Mouse (Mus musculus) C2C12 (cell line): ENCODE results near the gene Gm20388. TPM values are rescaled to one million over a fixed set of nuclear protein-coding genes. Genes with fewer than 3 reads are reported as not detected.

Experiments
- H3K27me3 ChIP-seq: one replicate; pipeline ENCODE4 v1.6.1; 2011; ENCODE audit not compliant: control insufficient read depth, insufficient read depth, insufficient read length
- H3K36me3 ChIP-seq: one replicate; pipeline ENCODE4 v1.6.1; 2011; ENCODE audit not compliant: control insufficient read depth, insufficient read depth
- H3K4me3 ChIP-seq: one replicate; pipeline ENCODE4 v1.5.1; 2011; ENCODE audit warnings: mild to moderate bottlenecking, control low read depth; ENCODE audit not compliant: poor library complexity, insufficient read depth, severe bottlenecking
- H3K79me2 ChIP-seq: one replicate; pipeline ENCODE4 v1.6.1; 2011; ENCODE audit not compliant: control insufficient read depth, insufficient read depth
- H3K79me3 ChIP-seq: one replicate; pipeline ENCODE4 v1.6.1; 2011; ENCODE audit warnings: low read depth, control low read depth
- H3ac ChIP-seq: one replicate; pipeline ENCODE3; 2011; ENCODE audit warnings: low read depth; ENCODE audit not compliant: control insufficient read depth, insufficient read length
- CEBPB ChIP-seq: IDR thresholded peaks from one replicate; pipeline ENCODE4 v1.6.1; 2011; ENCODE audit warnings: low read depth, mild to moderate bottlenecking, control low read depth, moderate library complexity
- CTCF ChIP-seq: IDR thresholded peaks from one replicate; pipeline ENCODE4 v1.5.1; 2011; ENCODE audit not compliant: control insufficient read depth, insufficient read depth, insufficient read length
- FOSL1 ChIP-seq: IDR thresholded peaks from one replicate; pipeline ENCODE4 v1.8.0; 2011; ENCODE audit warnings: mild to moderate bottlenecking, low read length; ENCODE audit not compliant: poor library complexity, insufficient read depth, severe bottlenecking
- MAX ChIP-seq: IDR thresholded peaks from one replicate; pipeline ENCODE4 v1.6.1; 2011; ENCODE audit warnings: mild to moderate bottlenecking, control low read depth
- MYOD1 ChIP-seq: IDR thresholded peaks from one replicate; pipeline ENCODE4 v1.6.1; 2011; ENCODE audit warnings: low read depth; ENCODE audit not compliant: control insufficient read depth, insufficient read length
- MYOG ChIP-seq: IDR thresholded peaks from one replicate; pipeline ENCODE4 v1.6.1; 2011; ENCODE audit not compliant: control insufficient read depth, insufficient read length; ENCODE audit errors: extremely low read depth
- USF1 ChIP-seq: IDR thresholded peaks from one replicate; pipeline ENCODE4 v1.6.1; 2011; ENCODE audit warnings: low read depth, mild to moderate bottlenecking, control low read depth, moderate library complexity
- polyA plus RNA-seq: library from polyadenylated mRNA; unstranded; fragments of >200 nt; fragmentation: generic; extraction: Trizol; gene quantifications from one replicate; pipeline ENCODE4 v1.2.1, GENCODE M21; 2012; ENCODE audit warnings: missing spikeins

Gm20388 gene
- polyA plus RNA-seq, 1 experiment: 15.0 TPM

DNA sequence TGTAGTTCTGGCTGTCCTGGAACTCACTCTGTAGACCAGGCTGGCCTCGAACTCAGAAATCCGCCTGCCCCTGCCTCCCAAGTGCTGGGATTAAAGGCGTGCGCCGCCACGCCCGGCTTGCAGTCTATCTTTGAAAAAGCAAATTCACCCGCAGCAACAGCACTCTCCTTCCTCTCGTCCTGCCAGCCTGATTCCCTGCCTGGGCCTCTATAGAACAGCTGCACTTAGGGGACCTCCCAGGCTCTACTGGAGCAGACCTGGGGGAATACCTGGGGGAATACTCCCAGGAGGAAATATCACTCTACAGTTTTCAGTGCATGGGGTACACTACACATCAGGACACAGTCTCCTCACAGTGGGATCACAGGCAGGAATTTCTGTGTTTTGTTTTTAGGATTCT is 1938.7 kb downstream of the Gm20388 start:
- Histone ChIP-seq H3K79me3 (no peaks in the 10 kb centered on the region), H3K4me3 (no peak overlapping the region), H3K27me3 (no peaks in the 10 kb centered on the region), H3K79me2 (no peaks in the 10 kb centered on the region), H3K36me3 (no peaks in the 10 kb centered on the region), H3ac (no peak overlapping the region)
- TF ChIP-seq CTCF: no peak
- no peak for TF ChIP-seq MAX
- no peak for TF ChIP-seq MYOD1
- TF ChIP-seq MYOG: no peak
- TF ChIP-seq USF1: no peak
- TF ChIP-seq FOSL1: no peak
- TF ChIP-seq CEBPB: no peak

DNA sequence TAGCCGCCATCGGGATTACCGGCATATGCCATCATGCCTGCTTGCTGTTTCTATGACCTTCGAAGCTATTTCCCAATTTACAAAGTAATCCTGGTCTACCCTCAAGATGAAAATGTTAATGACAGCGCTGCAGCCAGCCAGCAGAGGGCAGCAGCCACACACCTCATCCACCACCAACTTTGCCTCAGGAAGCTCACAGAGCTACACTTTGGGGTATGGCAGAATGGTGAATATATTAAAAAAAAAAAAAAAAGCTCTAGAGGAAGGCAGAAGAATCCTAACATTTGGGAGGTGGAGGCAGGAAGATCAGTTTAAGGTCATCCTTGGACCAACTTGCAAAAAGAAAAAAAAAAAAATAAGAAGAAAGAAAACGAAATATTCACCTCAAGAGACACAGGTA is 1939.4 kb downstream of the Gm20388 start:
- Histone ChIP-seq H3K4me3 (no peak overlapping the region), H3K36me3 (no peaks in the 10 kb centered on the region), H3K79me2 (no peaks in the 10 kb centered on the region), H3K27me3 (no peaks in the 10 kb centered on the region), H3ac (no peak overlapping the region), H3K79me3 (no peaks in the 10 kb centered on the region)
- TF ChIP-seq MYOD1 (no peak), FOSL1 (no peak), CTCF (peak; percentile 58), MAX (no peak), CEBPB (no peak)

DNA sequence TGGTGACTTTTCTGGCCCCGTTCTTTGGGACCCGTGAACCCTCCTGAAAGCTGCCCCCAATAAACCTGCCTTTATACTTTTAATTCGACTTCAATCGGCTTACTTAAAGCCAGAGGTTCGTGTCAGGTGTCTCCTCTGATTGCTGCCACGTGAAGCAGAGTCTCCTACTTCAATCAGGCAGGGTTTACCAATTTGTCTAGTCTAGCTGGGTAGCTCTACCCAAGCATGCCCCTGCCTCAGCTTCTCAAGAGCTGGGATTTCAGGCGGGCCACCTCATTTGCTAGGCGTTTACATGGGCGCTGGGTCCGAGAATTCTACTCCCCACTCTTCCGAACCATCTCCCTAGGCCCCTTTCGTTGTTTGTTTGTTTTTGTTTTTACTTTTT is 1939.8 kb downstream of the Gm20388 start:
- H3K36me3 ChIP-seq: no peaks in the 10 kb centered on the region
- no peaks in the 10 kb centered on the region for H3K79me3 ChIP-seq
- no peak overlapping the region for H3ac ChIP-seq
- H3K4me3 ChIP-seq: no peak overlapping the region
- no peaks in the 10 kb centered on the region for H3K27me3 ChIP-seq
- TF ChIP-seq CTCF: no peak
- no peak for TF ChIP-seq MYOD1
- TF ChIP-seq MYOG: no peak
- TF ChIP-seq FOSL1: no peak
- no peak for TF ChIP-seq MAX
- TF ChIP-seq CEBPB: no peak
- no peak for TF ChIP-seq USF1
- no peaks in the 10 kb centered on the region for H3K79me2 ChIP-seq

DNA sequence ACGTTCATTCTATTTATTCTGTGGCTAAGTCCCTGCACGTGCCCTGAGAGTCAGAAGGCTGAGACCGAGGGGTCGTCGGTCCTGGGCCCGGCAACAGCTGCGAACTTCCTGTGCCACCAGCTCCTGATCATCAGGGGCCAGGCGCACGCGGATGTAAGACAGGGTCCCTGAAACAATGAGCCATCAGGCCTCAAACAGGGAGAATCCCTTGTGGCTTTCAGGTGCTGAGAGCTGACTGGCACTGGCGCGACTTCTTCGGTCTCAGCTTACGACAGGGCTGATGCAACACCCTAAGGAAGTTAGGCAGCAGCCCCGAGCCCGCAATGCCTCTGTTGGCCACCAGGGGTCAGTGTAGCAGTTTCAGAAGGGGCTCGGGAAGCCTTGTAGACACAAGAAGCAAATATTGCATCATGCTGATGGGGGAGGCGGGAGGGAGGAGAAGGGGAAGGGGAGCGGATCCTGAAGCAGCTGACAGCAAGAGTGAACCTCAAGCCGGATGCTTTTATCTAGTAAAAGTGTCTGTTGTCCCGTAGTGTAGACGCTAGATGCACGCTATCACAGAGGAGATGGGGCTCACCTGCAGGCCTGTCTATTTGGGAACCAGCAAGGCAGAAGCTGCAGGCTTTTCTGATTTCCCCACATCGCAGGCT is 1940.3 kb downstream of the Gm20388 start:
- no peaks in the 10 kb centered on the region for H3K79me3 ChIP-seq
- no peaks in the 10 kb centered on the region for H3K36me3 ChIP-seq
- TF ChIP-seq MAX: peak; percentile 65
- TF ChIP-seq CTCF: peak; percentile 89
- TF ChIP-seq MYOD1: no peak
- no peak for TF ChIP-seq USF1
- no peak for TF ChIP-seq MYOG
- no peak for TF ChIP-seq FOSL1
- peak; percentile 94 for TF ChIP-seq CEBPB
- H3ac ChIP-seq: peak overlapping the region; percentile 70
- no peaks in the 10 kb centered on the region for H3K27me3 ChIP-seq
- no peaks in the 10 kb centered on the region for H3K79me2 ChIP-seq
- no peak overlapping the region for H3K4me3 ChIP-seq

DNA sequence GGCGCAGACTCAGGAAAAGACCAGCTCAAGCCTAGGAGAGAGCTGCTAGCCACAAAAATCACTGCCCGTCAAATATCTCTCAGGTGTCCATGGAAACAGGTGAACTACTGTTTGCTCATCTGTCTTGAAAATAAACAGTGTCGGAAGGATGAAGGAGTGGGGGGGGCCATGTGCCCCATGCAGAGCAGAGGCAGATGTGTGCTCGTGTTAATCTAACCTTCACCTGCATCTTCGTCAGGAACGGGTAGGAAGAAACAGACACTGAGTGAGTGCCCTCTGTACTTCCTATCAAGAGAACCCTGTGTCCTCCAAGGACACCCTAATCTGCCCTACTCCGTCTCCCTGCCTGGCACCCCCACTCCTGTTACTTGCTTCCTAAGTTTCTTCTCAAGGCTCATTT is 1941.1 kb downstream of the Gm20388 start:
- Histone ChIP-seq H3K4me3 (no peak overlapping the region), H3K27me3 (no peaks in the 10 kb centered on the region), H3ac (no peak overlapping the region), H3K36me3 (no peaks in the 10 kb centered on the region), H3K79me3 (no peaks in the 10 kb centered on the region), H3K79me2 (no peaks in the 10 kb centered on the region)
- TF ChIP-seq CEBPB: no peak
- TF ChIP-seq USF1: no peak
- no peak for TF ChIP-seq MAX
- no peak for TF ChIP-seq MYOG
- no peak for TF ChIP-seq MYOD1
- TF ChIP-seq CTCF: no peak
- TF ChIP-seq FOSL1: no peak
